Mouse (Mus musculus): Measurements from ENCODE around the gene Onecut1. TPM values are rescaled to one million over a fixed set of nuclear protein-coding genes. Genes with fewer than 3 reads are reported as not detected.

Gene Onecut1
- total and polyA plus RNA-seq, 2 experiments from 2014 or later: 2.6 to 4.2 TPM

GRCm38 (mm10) chr9:74887866-74888265 is 26.1 kb downstream of the Onecut1 start:
- WGBS: 71% methylated on average over 4 of the region's 4 CpGs
- Histone ChIP-seq H3K27ac (no peak overlapping the region), H3K9me3 (ENCODE audit: low read length) (no peaks in the 10 kb centered on the region), H3K27me3 (ENCODE audit: insufficient read depth, low read length) (no peaks in the 10 kb centered on the region), H3K9ac (replicated peaks; ENCODE audit: low read length) (no peak overlapping the region), H3K4me3 (ENCODE audit: low read length) (no peak overlapping the region), H3K36me3 (ENCODE audit: insufficient read depth, low read length) (no peaks in the 10 kb centered on the region), H3K4me2 (ENCODE audit: low read depth, low read length) (no peak overlapping the region), H3K4me1 (ENCODE audit: insufficient read depth, low read length) (no peaks in the 10 kb centered on the region)
- ATAC-seq (no peak), DNase-seq (ENCODE audit: low spot score) (no peak)
- TF ChIP-seq CTCF (IDR thresholded peaks at IDR 0.05; ENCODE audit: low read depth): no peak

- H3K4me1 ChIP-seq (ENCODE audit: insufficient read depth, low read length): no peaks in the 10 kb centered on the region
- no peak for DNase-seq (ENCODE audit: low spot score)
- no peak overlapping the region for H3K9ac ChIP-seq (replicated peaks; ENCODE audit: low read length)
- H3K4me2 ChIP-seq (ENCODE audit: low read depth, low read length): no peak overlapping the region
- no peak overlapping the region for H3K4me3 ChIP-seq (ENCODE audit: low read length)
- no peaks in the 10 kb centered on the region for H3K9me3 ChIP-seq (ENCODE audit: low read length)
- WGBS: 88% methylated on average over 7 of the region's 7 CpGs
- no peak for TF ChIP-seq CTCF (IDR thresholded peaks at IDR 0.05; ENCODE audit: low read depth)
- no peak for ATAC-seq
- H3K27me3 ChIP-seq (ENCODE audit: insufficient read depth, low read length): no peaks in the 10 kb centered on the region
- H3K27ac ChIP-seq: no peak overlapping the region
- H3K36me3 ChIP-seq (ENCODE audit: insufficient read depth, low read length): no peaks in the 10 kb centered on the region
Measured at GRCm38 (mm10) chr9:74896742-74897141, 35.0 kb downstream of the Onecut1 start.

GRCm38 (mm10) chr9:74897375-74897982 is 35.8 kb downstream of the Onecut1 start:
- WGBS: 87% methylated on average over 4 of the region's 4 CpGs
- TF ChIP-seq CTCF (IDR thresholded peaks at IDR 0.05; ENCODE audit: low read depth): no peak
- Histone ChIP-seq H3K4me2 (ENCODE audit: low read depth, low read length) (no peak overlapping the region), H3K4me3 (ENCODE audit: low read length) (no peak overlapping the region), H3K27me3 (ENCODE audit: insufficient read depth, low read length) (no peaks in the 10 kb centered on the region), H3K9ac (replicated peaks; ENCODE audit: low read length) (no peak overlapping the region), H3K9me3 (ENCODE audit: low read length) (no peaks in the 10 kb centered on the region), H3K4me1 (ENCODE audit: insufficient read depth, low read length) (no peaks in the 10 kb centered on the region), H3K27ac (no peak overlapping the region), H3K36me3 (ENCODE audit: insufficient read depth, low read length) (no peaks in the 10 kb centered on the region)
- DNase-seq (ENCODE audit: low spot score) (no peak), ATAC-seq (no peak)

- TF ChIP-seq CTCF (IDR thresholded peaks at IDR 0.05; ENCODE audit: low read depth): no peak
- ATAC-seq: no peak
- Histone ChIP-seq H3K9ac (replicated peaks; ENCODE audit: low read length) (no peak overlapping the region), H3K4me3 (ENCODE audit: low read length) (no peak overlapping the region), H3K27ac (no peak overlapping the region), H3K36me3 (ENCODE audit: insufficient read depth, low read length) (no peaks in the 10 kb centered on the region), H3K4me2 (ENCODE audit: low read depth, low read length) (no peak overlapping the region), H3K27me3 (ENCODE audit: insufficient read depth, low read length) (no peaks in the 10 kb centered on the region), H3K9me3 (ENCODE audit: low read length) (no peaks in the 10 kb centered on the region), H3K4me1 (ENCODE audit: insufficient read depth, low read length) (no peaks in the 10 kb centered on the region)
- no peak for DNase-seq (ENCODE audit: low spot score)
- 96% methylated on average over 2 of the region's 2 CpGs for WGBS
Measured at GRCm38 (mm10) chr9:74900141-74900540, 38.4 kb downstream of the Onecut1 start.

GRCm38 (mm10) chr9:74904866-74905508 is 43.3 kb downstream of the Onecut1 start:
- no peak overlapping the region for H3K4me2 ChIP-seq (ENCODE audit: low read depth, low read length)
- no peaks in the 10 kb centered on the region for H3K27me3 ChIP-seq (ENCODE audit: insufficient read depth, low read length)
- 12% methylated on average over 7 of the region's 7 CpGs for WGBS
- no peak overlapping the region for H3K9ac ChIP-seq (replicated peaks; ENCODE audit: low read length)
- no peaks in the 10 kb centered on the region for H3K36me3 ChIP-seq (ENCODE audit: insufficient read depth, low read length)
- DNase-seq (ENCODE audit: low spot score) (peak; percentile 92), ATAC-seq (peak; percentile 66)
- H3K4me1 ChIP-seq (ENCODE audit: insufficient read depth, low read length): no peaks in the 10 kb centered on the region
- H3K9me3 ChIP-seq (ENCODE audit: low read length): no peaks in the 10 kb centered on the region
- no peak overlapping the region for H3K4me3 ChIP-seq (ENCODE audit: low read length)
- TF ChIP-seq CTCF (IDR thresholded peaks at IDR 0.05; ENCODE audit: low read depth): peak; percentile 90
- no peak overlapping the region for H3K27ac ChIP-seq

GRCm38 (mm10) chr9:74906951-74907350 is 45.2 kb downstream of the Onecut1 start:
- H3K9me3 ChIP-seq (ENCODE audit: low read length): no peaks in the 10 kb centered on the region
- WGBS: 51% methylated on average over 4 of the region's 4 CpGs
- no peak overlapping the region for H3K9ac ChIP-seq (replicated peaks; ENCODE audit: low read length)
- no peaks in the 10 kb centered on the region for H3K36me3 ChIP-seq (ENCODE audit: insufficient read depth, low read length)
- ATAC-seq (no peak), DNase-seq (ENCODE audit: low spot score) (no peak)
- no peak overlapping the region for H3K4me2 ChIP-seq (ENCODE audit: low read depth, low read length)
- H3K4me1 ChIP-seq (ENCODE audit: insufficient read depth, low read length): no peaks in the 10 kb centered on the region
- no peak overlapping the region for H3K27ac ChIP-seq
- no peak for TF ChIP-seq CTCF (IDR thresholded peaks at IDR 0.05; ENCODE audit: low read depth)
- no peaks in the 10 kb centered on the region for H3K27me3 ChIP-seq (ENCODE audit: insufficient read depth, low read length)
- H3K4me3 ChIP-seq (ENCODE audit: low read length): no peak overlapping the region

- ATAC-seq (no peak), DNase-seq (ENCODE audit: low spot score) (peak; percentile 42)
Measured at GRCm38 (mm10) chr9:74909245-74909644, 47.5 kb downstream of the Onecut1 start.

More at GRCm38 (mm10) chr9:74909245-74909644, 47.5 kb downstream of the Onecut1 start:
- Histone ChIP-seq H3K27ac (no peak overlapping the region), H3K9me3 (ENCODE audit: low read length) (no peaks in the 10 kb centered on the region), H3K36me3 (ENCODE audit: insufficient read depth, low read length) (no peaks in the 10 kb centered on the region), H3K9ac (replicated peaks; ENCODE audit: low read length) (no peak overlapping the region), H3K4me2 (ENCODE audit: low read depth, low read length) (no peak overlapping the region), H3K4me3 (ENCODE audit: low read length) (no peak overlapping the region), H3K27me3 (ENCODE audit: insufficient read depth, low read length) (no peaks in the 10 kb centered on the region), H3K4me1 (ENCODE audit: insufficient read depth, low read length) (no peaks in the 10 kb centered on the region)
- TF ChIP-seq CTCF (IDR thresholded peaks at IDR 0.05; ENCODE audit: low read depth): no peak
- WGBS: 59% methylated on average over 15 of the region's 15 CpGs
